Mouse (Mus musculus) forebrain, embryonic 14.5 days (tissue): ENCODE results near the gene Hist1h2be. TPM values are rescaled to one million over a fixed set of nuclear protein-coding genes. Genes with fewer than 3 reads are reported as not detected.
A peak's percentile ranks its signal among the peaks of the same experiment; 100 is the strongest.
"Not testable (repeated sequence)": the region's sequence is repeated elsewhere in the genome, so short reads cannot be mapped to it uniquely, and the experiment has no call there.

ENCODE experiments used
- ATAC-seq: fragments of 200-750 bp; cut with Nextera tagmentation; 2 replicates; pipeline ENCODE4 v1.8.0; 2017; ENCODE audit warnings: mild to moderate bottlenecking, moderate library complexity
- DNase-seq: peaks from one replicate; pipeline ENCODE4 v3.0.0-alpha.2; 2015; ENCODE audit warnings: low spot score
- H3K27ac ChIP-seq: fragments of 300-500 bp; sonication (generic); 2 replicates; pipeline ENCODE4 v1.5.1; 2014; ENCODE audit warnings: low read depth, mild to moderate bottlenecking, control low read depth, low read length, moderate library complexity
- H3K27me3 ChIP-seq: fragments of 300-500 bp; sonication (generic); replicated peaks from 2 replicates; pipeline ENCODE4 v1.6.1; 2014; ENCODE audit warnings: low read length, control low read depth, mixed read lengths; ENCODE audit not compliant: control insufficient read depth, insufficient read depth
- H3K36me3 ChIP-seq: fragments of 300-500 bp; sonication (generic); 2 replicates; pipeline ENCODE4 v1.6.1; 2014; ENCODE audit warnings: low read length, control low read depth; ENCODE audit not compliant: control insufficient read depth, insufficient read depth
- H3K4me1 ChIP-seq: fragments of 300-500 bp; sonication (generic); 2 replicates; pipeline ENCODE4 v1.6.1; 2014; ENCODE audit warnings: antibody characterized with exemption, low read length, control low read depth; ENCODE audit not compliant: control insufficient read depth, insufficient read depth
- H3K4me2 ChIP-seq: fragments of 300-500 bp; sonication (generic); 2 replicates; pipeline ENCODE4 v1.6.1; 2014; ENCODE audit warnings: mild to moderate bottlenecking, control low read depth, low read length
- H3K4me3 ChIP-seq: fragments of 300-500 bp; sonication (generic); 2 replicates; pipeline ENCODE4 v1.5.1; 2014; ENCODE audit warnings: low read depth, low read length, control low read depth
- H3K9ac ChIP-seq: fragments of 300-500 bp; sonication (generic); 2 replicates; pipeline ENCODE4 v1.6.1; 2014; ENCODE audit warnings: mild to moderate bottlenecking, low read length, control low read depth, moderate library complexity
- H3K9me3 ChIP-seq: fragments of 300-500 bp; sonication (generic); replicated peaks from 2 replicates; pipeline ENCODE4 v1.6.1; 2016; ENCODE audit warnings: low read length, control low read depth, mixed read lengths; ENCODE audit not compliant: control insufficient read depth
- WGBS: fragments of 180-500 bp; shearing (Covaris S2); extraction: QIAGEN DNeasy Blood & Tissue Kit; methylation state at CpG from one replicate; pipeline ENCODE4 v1.1.7; 2014; 5-methylcytosine and 5-hydroxymethylcytosine counted together
- polyA plus RNA-seq: library from polyadenylated mRNA; unstranded; fragments of >200 nt; fragmentation: Nextera tagmentation; extraction: Ambion mirVana; gene quantifications from 2 replicates; pipeline ENCODE4 v1.2.1, GENCODE M21; 2014

The Hist1h2be gene
- polyA plus RNA-seq, 1 experiment from 2014 or later, result 1.2 TPM

GRCm38 (mm10) chr13:23571022-23571503 is 49.9 kb downstream of the Hist1h2be start, which contains the start of the genes Hist1h2ae and Hist1h2bg:
Gene Hist1h2ae (minus strand): TSS chr13:23571220.
Gene Hist1h2bg (plus strand): TSS chr13:23571396.
- Histone ChIP-seq H3K4me2 (peak within 1 kb of the TSS; percentile 83), H3K36me3 (no peaks in the 10 kb centered on the region), H3K4me1 (peaks cover 17% of the 10 kb centered on the region), H3K4me3 (peak within 1 kb of the TSS; percentile 46), H3K9me3 (no peaks in the 10 kb centered on the region), H3K27ac (peak within 1 kb of the TSS; percentile 93), H3K27me3 (no peaks in the 10 kb centered on the region), H3K9ac (peak within 1 kb of the TSS; percentile 84)
- WGBS, result under 1% methylated on average over 18 of the region's 18 CpGs
- DNase-seq, result peak; percentile 99
- ATAC-seq, result peak; percentile 90

GRCm38 (mm10) chr13:23570261-23571021 is 50.5 kb downstream of the Hist1h2be start:
- Histone ChIP-seq H3K4me2 (peak overlapping the region; percentile 83), H3K4me1 (peaks cover 17% of the 10 kb centered on the region), H3K4me3 (peak overlapping the region; percentile 46), H3K9ac (peak overlapping the region; percentile 66), H3K27ac (peak overlapping the region; percentile 93)
- not testable (repeated sequence) for H3K27me3 ChIP-seq, ATAC-seq, H3K9me3 ChIP-seq, H3K36me3 ChIP-seq
- WGBS, result under 1% methylated on average over 24 of the region's 41 CpGs
- DNase-seq, result peak; percentile 51

- 92% methylated on average over 2 of the region's 2 CpGs for WGBS
- H3K27ac ChIP-seq, result no peak overlapping the region; the same call in 1 of the 2 replicates
Observed at GRCm38 (mm10) chr13:23564482-23564881, 56.4 kb downstream of the Hist1h2be start.

GRCm38 (mm10) chr13:23562699-23563462 is 58.0 kb downstream of the Hist1h2be start:
- 2% methylated on average over 18 of the region's 18 CpGs for WGBS
- DNase-seq (peak; percentile 91), ATAC-seq (peak; percentile 54)
- Histone ChIP-seq H3K36me3 (no peaks in the 10 kb centered on the region), H3K9ac (peak overlapping the region; percentile 66), H3K9me3 (no peaks in the 10 kb centered on the region), H3K4me1 (0 out of 2 replicates have a peak, but pooled peaks cover 3% of the 10 kb centered on the region), H3K27ac (peak overlapping the region; percentile 98), H3K4me2 (peak overlapping the region; percentile 68), H3K4me3 (peak overlapping the region; percentile 38), H3K27me3 (no peaks in the 10 kb centered on the region)

More at GRCm38 (mm10) chr13:23564482-23564881, 56.4 kb downstream of the Hist1h2be start:
- DNase-seq, result no peak
- H3K4me3 ChIP-seq, result no peak overlapping the region
- no peak for ATAC-seq
- H3K9ac ChIP-seq, result no peak overlapping the region
- H3K36me3 ChIP-seq, result no peaks in the 10 kb centered on the region
- H3K4me2 ChIP-seq, result no peak overlapping the region
- no peaks in the 10 kb centered on the region for H3K9me3 ChIP-seq
- 0 out of 2 replicates have a peak, but pooled peaks cover 3% of the 10 kb centered on the region for H3K4me1 ChIP-seq
- H3K27me3 ChIP-seq, result no peaks in the 10 kb centered on the region

GRCm38 (mm10) chr13:23561883-23562659 is 58.9 kb downstream of the Hist1h2be start, which contains the start of gene Hist1h3e:
Gene Hist1h3e (minus strand): TSS chr13:23562369.
- ATAC-seq, result peak; percentile 95

GRCm38 (mm10) chr13:23561531-23561882 is 59.4 kb downstream of the Hist1h2be start:
- not testable (repeated sequence) for DNase-seq, H3K4me1 ChIP-seq, H3K36me3 ChIP-seq, H3K27me3 ChIP-seq, ATAC-seq, H3K9me3 ChIP-seq
- peak overlapping the region; percentile 98; the same call in 1 of the 2 replicates for H3K27ac ChIP-seq
- H3K4me2 ChIP-seq, result peak overlapping the region; percentile 68
- peak overlapping the region; percentile 63; the same call in 1 of the 2 replicates for H3K9ac ChIP-seq
- WGBS, result 0% methylated on average over 2 of the region's 5 CpGs
- H3K4me3 ChIP-seq, result peak overlapping the region; percentile 38

More at GRCm38 (mm10) chr13:23561883-23562659, 58.9 kb downstream of the Hist1h2be start, which contains the start of gene Hist1h3e:
- Histone ChIP-seq H3K9ac (peak within 1 kb of the TSS; percentile 66), H3K4me3 (peak within 1 kb of the TSS; percentile 38), H3K4me2 (peak within 1 kb of the TSS; percentile 68), H3K27ac (peak within 1 kb of the TSS; percentile 98)
- H3K4me1 ChIP-seq, H3K27me3 ChIP-seq, H3K36me3 ChIP-seq, H3K9me3 ChIP-seq: not testable (repeated sequence)
- peak; percentile 99 for DNase-seq
- WGBS, result under 1% methylated on average over 33 of the region's 67 CpGs

- not testable (repeated sequence) for H3K9ac ChIP-seq, H3K9me3 ChIP-seq, ATAC-seq, H3K27me3 ChIP-seq, H3K36me3 ChIP-seq, DNase-seq, H3K4me3 ChIP-seq, H3K4me1 ChIP-seq
- Histone ChIP-seq H3K4me2 (peak overlapping the region; percentile 24; the same call in 1 of the 2 replicates), H3K27ac (0 out of 2 replicates have a peak overlapping the region, but pooled peaks have one; percentile 21)
- WGBS, result 12% methylated on average over 2 of the region's 2 CpGs
Observed at GRCm38 (mm10) chr13:23560699-23561098, 60.2 kb downstream of the Hist1h2be start.

- H3K4me2 ChIP-seq, result peak overlapping the region; percentile 94; the same call in 1 of the 2 replicates
- H3K36me3 ChIP-seq, result no peaks in the 10 kb centered on the region
- H3K9ac ChIP-seq, result no peak overlapping the region
- no peaks in the 10 kb centered on the region for H3K9me3 ChIP-seq
- H3K27ac ChIP-seq, result 0 out of 2 replicates have a peak overlapping the region, but pooled peaks have one; percentile 22
- 68% methylated on average over 3 of the region's 3 CpGs for WGBS
- no peak overlapping the region for H3K4me3 ChIP-seq
- 0 out of 2 replicates have a peak, but pooled peaks cover 8% of the 10 kb centered on the region for H3K4me1 ChIP-seq
- ATAC-seq (no peak), DNase-seq (no peak)
- no peaks in the 10 kb centered on the region for H3K27me3 ChIP-seq
Observed at GRCm38 (mm10) chr13:23556906-23557305, 64.0 kb downstream of the Hist1h2be start.
